In the genomic region with DNA sequence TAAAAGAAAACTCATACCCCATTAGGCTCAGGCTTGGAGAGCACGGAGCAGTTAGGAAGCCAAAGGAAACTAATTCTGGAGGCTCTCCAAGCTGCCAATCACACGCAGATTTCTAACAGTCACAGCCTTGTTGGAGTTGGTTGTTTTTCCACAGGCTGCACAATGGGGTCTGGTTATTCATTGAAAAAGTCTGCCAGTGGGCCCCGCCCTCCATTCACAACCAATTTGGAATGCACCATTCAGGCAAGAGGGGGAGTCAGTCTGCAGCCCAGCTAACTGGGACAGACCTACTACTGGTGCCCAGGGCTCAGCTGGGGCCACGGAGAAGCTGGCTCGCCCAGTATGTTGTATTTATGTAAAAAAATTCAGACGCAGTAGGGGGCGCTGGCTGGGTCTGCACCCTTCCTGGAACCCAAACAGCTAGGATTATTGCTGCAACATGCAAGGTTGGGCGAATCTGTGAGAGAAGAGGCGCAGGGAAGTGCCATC, we compare ENCODE assay signal across 8 mouse cellular contexts. TPM values are rescaled to one million over a fixed set of nuclear protein-coding genes. Genes with fewer than 3 reads are reported as not detected.
DNase-seq lines count a peak whose midpoint lies in the region; ATAC-seq lines count a peak whose summit lies in the region.

No protein-coding gene starts in this region.

- DNase-seq in adrenal gland, adult 2 months, result peak; percentile 78
- peak; percentile 94 for DNase-seq in embryo, embryonic 10 days (ENCODE audit: low spot score)
- DNase-seq in gastrocnemius, postnatal 10 days, result peak; percentile 50
- DNase-seq in layer of hippocampus, postnatal 36 days, result peak; percentile 88 to 90
- peak; percentile 87 for DNase-seq in right cerebral cortex, adult 18-20 months

- H3K4me3 ChIP-seq in hindbrain, embryonic 16.5 days (ENCODE audit: low read length), result peak overlapping the region; percentile 31
- H3K4me3 ChIP-seq in lung, embryonic 16.5 days (ENCODE audit: low read length), result peak overlapping the region; percentile 16; the same call in 1 of the 2 replicates

- WGBS in hindbrain, embryonic 16.5 days, result 4% methylated on average over 9 of the region's 9 CpGs
- WGBS in lung, embryonic 16.5 days, result 8% methylated on average over 9 of the region's 9 CpGs

- peak; percentile 96 for ATAC-seq in hindbrain, embryonic 16.5 days
- peak; percentile 94 for ATAC-seq in lung, embryonic 16.5 days (ENCODE audit: low read depth)
- no peak for ATAC-seq in erythroid progenitor cell, adult 5-6 weeks (replicated peaks; ENCODE audit: low FRiP score, poor library complexity, severe bottlenecking)

- H3K27me3 ChIP-seq in hindbrain, embryonic 16.5 days (replicated peaks; ENCODE audit: control insufficient read depth, insufficient read depth, low read length), result no peaks in the 10 kb centered on the region; the same call in 1 of the 2 replicates
- no peaks in the 10 kb centered on the region for H3K27me3 ChIP-seq in lung, embryonic 16.5 days (ENCODE audit: control insufficient read depth, insufficient read depth, low read depth, low read length)

- peak overlapping the region; percentile 39; the same call in 1 of the 2 replicates for H3K9ac ChIP-seq in hindbrain, embryonic 16.5 days (ENCODE audit: low read depth, low read length)
- H3K9ac ChIP-seq in lung, embryonic 16.5 days (ENCODE audit: low read length), result 0 out of 2 replicates have a peak overlapping the region, but pooled peaks have one; percentile 17

- peak overlapping the region; percentile 60 for H3K4me2 ChIP-seq in hindbrain, embryonic 16.5 days (ENCODE audit: low read length)
- peak overlapping the region; percentile 42 for H3K4me2 ChIP-seq in lung, embryonic 16.5 days (ENCODE audit: low read depth, low read length)

- H3K36me3 ChIP-seq in hindbrain, embryonic 16.5 days (ENCODE audit: control insufficient read depth, insufficient read depth, low read length), result no peaks in the 10 kb centered on the region
- H3K36me3 ChIP-seq in lung, embryonic 16.5 days (ENCODE audit: control insufficient read depth, insufficient read depth, low read length), result peaks cover 8% of the 10 kb centered on the region

- H3K4me1 ChIP-seq in hindbrain, embryonic 16.5 days (ENCODE audit: control insufficient read depth, insufficient read depth, low read depth, low read length), result peaks cover 31% of the 10 kb centered on the region
- H3K4me1 ChIP-seq in lung, embryonic 16.5 days (replicated peaks; ENCODE audit: control insufficient read depth, insufficient read depth, low read length), result peaks cover 29% of the 10 kb centered on the region

- H3K9me3 ChIP-seq in hindbrain, embryonic 16.5 days (ENCODE audit: control insufficient read depth, low read length), result no peaks in the 10 kb centered on the region
- H3K9me3 ChIP-seq in lung, embryonic 16.5 days (ENCODE audit: control insufficient read depth, low read length), result no peaks in the 10 kb centered on the region

- H3K27ac ChIP-seq in hindbrain, embryonic 16.5 days (ENCODE audit: low read depth, low read length), result peak overlapping the region; percentile 73
- peak overlapping the region; percentile 76 for H3K27ac ChIP-seq in lung, embryonic 16.5 days (ENCODE audit: low read length)

RNA-seq across cellular contexts. Expression of gene Etv5, which starts 10.6 kb away (rescaled TPM):
- 10 to 100 TPM; 24.5 to 34.1 TPM for total RNA-seq in adrenal gland, adult 2 months (2021)
- 15.6 and 17.4 TPM in 2 replicates for polyA plus RNA-seq in adrenal gland, adult 2 months (2012; rRNA removed)
- total RNA-seq in gastrocnemius, postnatal 10 days (2021), result 10 to 100 TPM; 22.2 to 23.6 TPM
- polyA plus RNA-seq in hindbrain, embryonic 16.5 days (2015; fragmentation: Nextera tagmentation; extraction: Ambion mirVana), result 29.9 and 35.5 TPM in 2 replicates
- total RNA-seq in layer of hippocampus, postnatal 36 days (2021), result 10 to 100 TPM; 47.5 to 49.4 TPM
- polyA plus RNA-seq in lung, embryonic 16.5 days (2015; fragmentation: Nextera tagmentation; extraction: Ambion mirVana), result 188 and 201 TPM in 2 replicates
- 1.8 and 21.4 TPM in 2 replicates for total RNA-seq in erythroid progenitor cell, adult 5-6 weeks (2015; ENCODE audit: low replicate concordance)
- 0.39 and 0.45 TPM in 2 replicates for total RNA-seq in erythroid progenitor cell, adult 5-6 weeks (2017; ENCODE audit: low replicate concordance)
